Mouse (Mus musculus): Measurements from ENCODE around the gene Mfrp. TPM values are rescaled to one million over a fixed set of nuclear protein-coding genes. Genes with fewer than 3 reads are reported as not detected.

The Mfrp gene
- polyA plus RNA-seq, 1 experiment: 0.12 TPM

GRCm38 (mm10) chr9:44134101-44134850 lies 32.7 kb downstream of the Mfrp start, which contains the start of gene Mcam:
TSS of gene Mcam (plus strand) at chr9:44134469.
- TF ChIP-seq CTCF (IDR thresholded peaks at IDR 0.05; ENCODE audit: borderline replicate concordance, insufficient read depth, low read length): no peak
- peak; percentile 91 for TF ChIP-seq POLR2A (IDR thresholded peaks at IDR 0.05; ENCODE audit: low read depth, low read length)
- Histone ChIP-seq H3K4me3 (ENCODE audit: insufficient read depth, low read length) (peak within 1 kb of the TSS; percentile 85), H3K27ac (ENCODE audit: insufficient read depth, low read length) (peak within 1 kb of the TSS; percentile 60; the same call in 1 of the 2 replicates), H3K4me1 (ENCODE audit: control insufficient read depth, insufficient read depth, low read length) (peaks cover 6% of the 10 kb centered on the region; the same call in 1 of the 2 replicates)

- H3K4me1 ChIP-seq (ENCODE audit: control insufficient read depth, insufficient read depth, low read length): 0 out of 2 replicates have a peak, but pooled peaks cover 3% of the 10 kb centered on the region
- H3K27ac ChIP-seq (ENCODE audit: insufficient read depth, low read length): peak overlapping the region; percentile 60; the same call in 1 of the 2 replicates
- H3K4me3 ChIP-seq (ENCODE audit: insufficient read depth, low read length): peak overlapping the region; percentile 85
- TF ChIP-seq CTCF (IDR thresholded peaks at IDR 0.05; ENCODE audit: borderline replicate concordance, insufficient read depth, low read length): no peak
- TF ChIP-seq POLR2A (IDR thresholded peaks at IDR 0.05; ENCODE audit: low read depth, low read length): 0 out of 2 replicates have a peak, but pooled peaks have one; percentile 5
These were observed 33.6 kb downstream of the Mfrp start for GRCm38 (mm10) chr9:44134851-44135730.

GRCm38 (mm10) chr9:44135731-44136411 lies 34.3 kb downstream of the Mfrp start:
- Histone ChIP-seq H3K4me1 (ENCODE audit: control insufficient read depth, insufficient read depth, low read length) (no peaks in the 10 kb centered on the region), H3K4me3 (ENCODE audit: insufficient read depth, low read length) (peak overlapping the region; percentile 85), H3K27ac (ENCODE audit: insufficient read depth, low read length) (0 out of 2 replicates have a peak overlapping the region, but pooled peaks have one; percentile 6)
- TF ChIP-seq POLR2A (IDR thresholded peaks at IDR 0.05; ENCODE audit: low read depth, low read length): no peak

- TF ChIP-seq POLR2A (IDR thresholded peaks at IDR 0.05; ENCODE audit: low read depth, low read length) (no peak), CTCF (IDR thresholded peaks at IDR 0.05; ENCODE audit: borderline replicate concordance, insufficient read depth, low read length) (no peak)
- no peak overlapping the region for H3K27ac ChIP-seq (ENCODE audit: insufficient read depth, low read length)
- H3K4me1 ChIP-seq (ENCODE audit: control insufficient read depth, insufficient read depth, low read length): no peaks in the 10 kb centered on the region
- H3K4me3 ChIP-seq (ENCODE audit: insufficient read depth, low read length): no peak overlapping the region
These were observed 36.3 kb downstream of the Mfrp start for GRCm38 (mm10) chr9:44137846-44138245.

- TF ChIP-seq CTCF (IDR thresholded peaks at IDR 0.05; ENCODE audit: borderline replicate concordance, insufficient read depth, low read length) (no peak), POLR2A (IDR thresholded peaks at IDR 0.05; ENCODE audit: low read depth, low read length) (no peak)
- Histone ChIP-seq H3K27ac (ENCODE audit: insufficient read depth, low read length) (no peak overlapping the region), H3K4me3 (ENCODE audit: insufficient read depth, low read length) (no peak overlapping the region), H3K4me1 (ENCODE audit: control insufficient read depth, insufficient read depth, low read length) (no peaks in the 10 kb centered on the region)
These were observed 40.4 kb downstream of the Mfrp start for GRCm38 (mm10) chr9:44141951-44142350.

GRCm38 (mm10) chr9:44143421-44143820 lies 41.9 kb downstream of the Mfrp start:
- no peak for TF ChIP-seq POLR2A (IDR thresholded peaks at IDR 0.05; ENCODE audit: low read depth, low read length)
- TF ChIP-seq CTCF (IDR thresholded peaks at IDR 0.05; ENCODE audit: borderline replicate concordance, insufficient read depth, low read length): no peak
- H3K4me1 ChIP-seq (ENCODE audit: control insufficient read depth, insufficient read depth, low read length): peaks cover 2% of the 10 kb centered on the region; the same call in 1 of the 2 replicates
- peak overlapping the region; percentile 31; the same call in 1 of the 2 replicates for H3K27ac ChIP-seq (ENCODE audit: insufficient read depth, low read length)
- no peak overlapping the region for H3K4me3 ChIP-seq (ENCODE audit: insufficient read depth, low read length)

GRCm38 (mm10) chr9:44144023-44144717 lies 42.6 kb downstream of the Mfrp start:
- no peak for TF ChIP-seq POLR2A (IDR thresholded peaks at IDR 0.05; ENCODE audit: low read depth, low read length)
- peak; percentile 33; the same call in 1 of the 2 replicates for TF ChIP-seq CTCF (IDR thresholded peaks at IDR 0.05; ENCODE audit: borderline replicate concordance, insufficient read depth, low read length)
- Histone ChIP-seq H3K4me1 (ENCODE audit: control insufficient read depth, insufficient read depth, low read length) (peaks cover 2% of the 10 kb centered on the region; the same call in 1 of the 2 replicates), H3K4me3 (ENCODE audit: insufficient read depth, low read length) (no peak overlapping the region), H3K27ac (ENCODE audit: insufficient read depth, low read length) (no peak overlapping the region)

GRCm38 (mm10) chr9:44144718-44145060 lies 43.2 kb downstream of the Mfrp start:
- peaks cover 2% of the 10 kb centered on the region; the same call in 1 of the 2 replicates for H3K4me1 ChIP-seq (ENCODE audit: control insufficient read depth, insufficient read depth, low read length)
- TF ChIP-seq CTCF (IDR thresholded peaks at IDR 0.05; ENCODE audit: borderline replicate concordance, insufficient read depth, low read length): no peak
- TF ChIP-seq POLR2A (IDR thresholded peaks at IDR 0.05; ENCODE audit: low read depth, low read length): no peak
- no peak overlapping the region for H3K27ac ChIP-seq (ENCODE audit: insufficient read depth, low read length)
- no peak overlapping the region for H3K4me3 ChIP-seq (ENCODE audit: insufficient read depth, low read length)

- no peak for TF ChIP-seq POLR2A (IDR thresholded peaks at IDR 0.05; ENCODE audit: low read depth, low read length)
- no peak for TF ChIP-seq CTCF (IDR thresholded peaks at IDR 0.05; ENCODE audit: borderline replicate concordance, insufficient read depth, low read length)
- peaks cover 2% of the 10 kb centered on the region; the same call in 1 of the 2 replicates for H3K4me1 ChIP-seq (ENCODE audit: control insufficient read depth, insufficient read depth, low read length)
- H3K27ac ChIP-seq (ENCODE audit: insufficient read depth, low read length): 0 out of 2 replicates have a peak overlapping the region, but pooled peaks have one; percentile 40
- H3K4me3 ChIP-seq (ENCODE audit: insufficient read depth, low read length): no peak overlapping the region
These were observed 45.8 kb downstream of the Mfrp start for GRCm38 (mm10) chr9:44147290-44147689.

Other genes starting within 250 kb of the Mfrp start
- 930 and 1,281 TPM in 2 replicates for gene Thy1, start 58.3 kb upstream of the Mfrp start, polyA plus RNA-seq (2011; ENCODE audit: insufficient read length, low read depth, missing spikeins)
- 6.5 and 6.6 TPM in 2 replicates for gene Usp2, start 34.7 kb upstream of the Mfrp start, polyA plus RNA-seq (2011; ENCODE audit: insufficient read length, low read depth, missing spikeins)
- gene C1qtnf5, start 5.5 kb downstream of the Mfrp start, polyA plus RNA-seq (2011; ENCODE audit: insufficient read length, low read depth, missing spikeins): 25.4 and 36.4 TPM in 2 replicates
- 0.21 and 0.25 TPM in 2 replicates for gene Gm49380, start 11.8 kb downstream of the Mfrp start, polyA plus RNA-seq (2011; ENCODE audit: insufficient read length, low read depth, missing spikeins)
- gene Rnf26, start 11.8 kb downstream of the Mfrp start, polyA plus RNA-seq (2011; ENCODE audit: insufficient read length, low read depth, missing spikeins): 40.2 and 46.0 TPM in 2 replicates
- 66.4 and 124 TPM in 2 replicates for gene Mcam, start 32.7 kb downstream of the Mfrp start, polyA plus RNA-seq (2011; ENCODE audit: insufficient read length, low read depth, missing spikeins)
- 44.1 and 47.7 TPM in 2 replicates for gene Cbl, start 132.3 kb downstream of the Mfrp start, polyA plus RNA-seq (2011; ENCODE audit: insufficient read length, low read depth, missing spikeins)
- not detected in 2 replicates for gene Ccdc153, start 138.9 kb downstream of the Mfrp start, polyA plus RNA-seq (2011; ENCODE audit: insufficient read length, low read depth, missing spikeins)
- gene Pdzd3, start 149.7 kb downstream of the Mfrp start, polyA plus RNA-seq (2011; ENCODE audit: insufficient read length, low read depth, missing spikeins): not detected in 2 replicates
- gene Nlrx1, start 166.9 kb downstream of the Mfrp start, polyA plus RNA-seq (2011; ENCODE audit: insufficient read length, low read depth, missing spikeins): 5.9 and 6.6 TPM in 2 replicates
- gene Abcg4, start 186.9 kb downstream of the Mfrp start, polyA plus RNA-seq (2011; ENCODE audit: insufficient read length, low read depth, missing spikeins): 1.0 and 1.6 TPM in 2 replicates
- gene Hinfp, start 203.9 kb downstream of the Mfrp start, polyA plus RNA-seq (2011; ENCODE audit: insufficient read length, low read depth, missing spikeins): 13.4 and 16.4 TPM in 2 replicates
- gene C2cd2l, start 218.6 kb downstream of the Mfrp start, polyA plus RNA-seq (2011; ENCODE audit: insufficient read length, low read depth, missing spikeins): 9.4 and 10.5 TPM in 2 replicates
- 39.7 and 54.7 TPM in 2 replicates for gene Dpagt1, start 224.3 kb downstream of the Mfrp start, polyA plus RNA-seq (2011; ENCODE audit: insufficient read length, low read depth, missing spikeins)
- 50.9 and 74.7 TPM in 2 replicates for gene H2afx, start 233.0 kb downstream of the Mfrp start, polyA plus RNA-seq (2011; ENCODE audit: insufficient read length, low read depth, missing spikeins)
- 46.8 and 51.9 TPM in 2 replicates for gene Hmbs, start 242.5 kb downstream of the Mfrp start, polyA plus RNA-seq (2011; ENCODE audit: insufficient read length, low read depth, missing spikeins)

Measured in embryonic fibroblast, embryonic 13.5 days (primary cell).